Mouse (Mus musculus) adrenal gland, adult 2 months (tissue): ENCODE measurements around the gene Wdr53. TPM values are rescaled to one million over a fixed set of nuclear protein-coding genes. Genes with fewer than 3 reads are reported as not detected.
"Not testable (repeated sequence)": the region's sequence is repeated elsewhere in the genome, so short reads cannot be mapped to it uniquely, and the experiment has no call there.

Source experiments
- DNase-seq: peaks from one replicate; pipeline ENCODE4 v3.0.0; 2021
- microRNA-seq, 2 experiments: library from miRNA; unstranded; fragments of <30 nt; microRNA quantifications; one replicate each; pipeline ENCODE4 v1.2.0; 2021
- polyA plus RNA-seq: library from polyadenylated mRNA; depleted of rRNA; stranded (reverse); fragments of >200 nt; gene quantifications from 2 replicates; pipeline ENCODE4 v1.2.3, GENCODE M21; 2012; rRNA removed
- total RNA-seq, 2 experiments: library from RNA; stranded (reverse); gene quantifications; 2 replicates each; pipeline ENCODE4 v1.2.3; 2021

The Wdr53 gene
- total and polyA plus RNA-seq, 3 experiments: 1.6 to 16.1 (median 10.2) TPM

DNA sequence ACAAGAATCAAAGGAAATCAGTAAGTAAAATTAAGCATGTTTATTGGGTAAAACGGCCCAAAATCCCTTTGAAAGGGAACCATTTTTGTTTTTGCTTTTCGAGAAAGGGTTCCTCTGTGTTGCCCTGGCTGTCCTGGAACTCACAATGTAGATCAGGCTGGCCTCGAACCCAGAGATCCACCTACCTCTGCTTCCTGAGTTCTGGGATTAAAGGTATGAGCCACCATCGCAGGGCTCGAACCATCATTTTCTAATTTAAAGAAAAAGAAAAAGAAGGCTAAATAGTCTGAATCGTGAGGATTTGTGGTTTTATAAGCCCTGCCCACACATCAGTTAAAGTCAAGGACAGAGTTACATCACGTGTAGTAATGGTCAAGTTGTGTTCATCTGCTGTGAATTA, 31.4 kb downstream of the Wdr53 start:
- peak; percentile 19 for DNase-seq

DNA sequence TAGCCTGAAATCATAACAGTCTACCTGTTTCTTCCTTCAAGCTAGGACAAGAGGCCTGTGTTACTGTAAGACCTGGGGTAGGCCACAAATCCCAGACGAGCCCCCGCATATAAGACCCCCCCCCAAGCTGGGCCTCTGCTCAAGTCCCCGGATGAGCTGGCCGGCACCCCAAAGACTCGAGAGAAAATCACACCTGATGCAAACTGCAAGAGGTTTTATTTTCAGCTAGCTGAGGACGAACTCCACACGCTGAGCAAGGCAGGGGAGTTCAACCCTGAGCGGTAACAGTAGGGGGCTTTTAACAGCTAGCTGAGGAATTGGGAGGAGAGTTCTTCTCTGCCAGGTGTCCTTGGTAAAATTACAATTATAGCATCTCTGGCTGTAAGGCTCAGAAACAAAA, 33.2 kb downstream of the Wdr53 start:
- DNase-seq: no peak

DNA sequence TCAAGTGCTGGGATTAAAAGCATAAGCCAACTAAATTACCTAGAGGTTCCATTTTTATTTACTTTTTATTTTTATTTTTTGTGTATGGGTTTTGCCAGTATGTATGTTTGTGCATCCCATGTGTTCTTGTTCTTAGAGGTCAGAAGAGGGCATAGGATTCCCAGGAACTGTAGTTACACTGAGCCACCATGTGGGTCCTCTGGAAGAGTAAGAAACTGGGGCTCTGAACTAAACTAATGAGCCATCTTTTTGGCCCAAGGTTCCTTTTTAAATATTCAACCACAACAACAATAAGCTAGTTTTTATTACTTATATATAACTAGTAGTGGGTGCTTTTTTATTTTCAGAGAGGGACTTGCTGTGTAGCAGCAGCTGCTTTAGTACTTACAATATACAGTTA, 35.6 kb downstream of the Wdr53 start:
- DNase-seq: no peak

DNA sequence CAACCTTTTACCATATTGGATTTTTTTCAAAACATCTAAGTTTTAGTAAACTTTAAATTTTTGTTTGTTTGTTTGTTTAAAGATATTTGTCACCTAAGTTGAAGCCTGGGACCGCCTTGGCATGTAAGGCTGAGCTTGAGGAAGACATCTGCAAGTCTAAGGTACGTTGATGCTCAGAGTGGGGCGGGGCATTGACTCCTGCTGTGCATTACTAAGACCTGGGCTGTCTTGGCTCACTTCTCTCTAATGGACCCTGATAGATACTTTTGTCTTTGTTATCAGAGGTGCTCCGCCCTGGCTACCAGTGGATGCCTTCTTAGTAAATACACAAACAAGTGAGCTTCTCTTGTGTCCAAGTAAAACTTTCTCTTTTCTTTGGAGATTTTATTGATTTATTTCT, 44.8 kb downstream of the Wdr53 start:
- DNase-seq: no peak

DNA sequence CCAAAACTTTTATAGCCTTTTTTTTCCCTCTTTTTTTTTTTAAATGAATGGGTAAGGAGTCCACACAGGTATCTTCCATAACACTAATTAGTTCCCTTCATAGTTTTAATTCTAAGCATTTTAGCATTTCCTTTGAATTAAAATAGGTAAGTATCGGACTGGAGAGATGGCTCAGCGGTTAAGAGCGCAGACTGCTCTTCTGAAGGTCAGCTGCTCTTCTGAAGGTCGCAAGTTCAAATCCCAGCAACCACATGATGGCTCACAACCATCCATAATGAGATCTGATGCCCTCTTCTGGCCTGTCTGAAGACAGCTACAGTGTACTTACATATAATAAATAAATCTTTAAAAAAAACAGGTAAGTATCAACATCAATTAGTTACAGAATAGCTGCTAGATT, 52.6 kb downstream of the Wdr53 start:
- not testable (repeated sequence) for DNase-seq

DNA sequence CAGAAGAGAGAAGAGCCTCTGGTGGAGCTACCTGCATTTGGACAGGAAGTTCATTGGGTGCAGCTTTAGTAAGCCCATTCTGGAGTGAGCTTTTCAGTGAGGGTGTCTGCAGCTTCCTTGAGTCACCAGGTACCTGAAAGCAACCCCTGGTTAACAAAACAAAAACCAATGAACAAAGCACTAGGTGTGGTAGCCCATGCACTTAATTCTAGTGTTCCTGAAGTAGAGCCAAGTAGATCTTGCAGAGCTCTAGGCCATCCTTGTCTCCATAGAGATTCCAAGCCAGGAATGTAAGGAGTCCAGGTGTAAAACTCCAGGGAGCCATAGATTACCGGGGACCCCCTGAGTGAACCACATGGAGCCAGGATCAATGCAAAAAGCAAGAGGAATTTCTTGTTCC, 56.0 kb downstream of the Wdr53 start:
- DNase-seq: no peak

DNA sequence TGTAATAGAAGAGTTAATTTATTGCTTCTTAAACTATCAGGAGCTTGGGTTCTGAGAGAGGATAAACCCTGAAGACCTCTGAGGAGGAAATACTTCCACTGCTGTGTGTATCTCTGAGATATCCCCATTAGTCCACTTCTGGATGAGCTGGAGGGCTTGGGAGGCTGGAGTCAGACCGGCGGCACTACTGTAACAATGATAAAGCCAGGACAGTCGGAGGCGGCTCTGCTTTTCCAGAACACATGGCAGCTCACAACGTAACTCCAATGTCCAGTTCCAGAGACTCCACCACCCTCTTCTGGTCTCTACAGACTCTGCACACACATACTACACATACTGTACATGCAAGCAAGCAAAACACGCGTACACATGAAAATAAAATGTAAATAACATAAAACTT, 56.9 kb downstream of the Wdr53 start:
- no peak for DNase-seq

Small RNA genes within 50 kb of the gene (microRNA-seq; reads per million reads assigned to microRNA genes)
- 0 reads per million in 2 experiments for gene Mir1946a

Other genes starting within 250 kb of the Wdr53 start
- 10 to 100 TPM; 19.1 to 26.3 TPM for gene Senp5, start 243.9 kb upstream of the Wdr53 start, total RNA-seq
- gene Senp5, start 243.9 kb upstream of the Wdr53 start, polyA plus RNA-seq: 1.6 and 1.7 TPM in 2 replicates
- 10 to 100 TPM; 50.4 to 57.5 TPM for gene Pak2, start 167.9 kb upstream of the Wdr53 start, total RNA-seq
- gene Pak2, start 167.9 kb upstream of the Wdr53 start, polyA plus RNA-seq: 15.0 and 20.6 TPM in 2 replicates
- 10 to 100 TPM; 30.8 to 35.5 TPM for gene Pigx, start 147.5 kb upstream of the Wdr53 start, total RNA-seq
- 27.6 and 40.0 TPM in 2 replicates for gene Pigx, start 147.5 kb upstream of the Wdr53 start, polyA plus RNA-seq
- gene Cep19, start 147.4 kb upstream of the Wdr53 start, total RNA-seq: 10 to 100 TPM in 1 of 2 experiments, 1 to 10 TPM in 1; 8.0 to 15.4 TPM
- 29.9 and 33.1 TPM in 2 replicates for gene Cep19, start 147.4 kb upstream of the Wdr53 start, polyA plus RNA-seq
- gene Nrros, start 81.6 kb upstream of the Wdr53 start, total RNA-seq: 1 to 10 TPM; 4.1 to 6.3 TPM
- 13.4 and 14.1 TPM in 2 replicates for gene Nrros, start 81.6 kb upstream of the Wdr53 start, polyA plus RNA-seq
- gene Bex6, start 67.4 kb upstream of the Wdr53 start, total RNA-seq: not detected
- gene Bex6, start 67.4 kb upstream of the Wdr53 start, polyA plus RNA-seq: not detected in 2 replicates
- 10 to 100 TPM; 12.8 to 16.8 TPM for gene Fbxo45, start 69 bp upstream of the Wdr53 start, total RNA-seq
- gene Fbxo45, start 69 bp upstream of the Wdr53 start, polyA plus RNA-seq: 3.3 and 3.9 TPM in 2 replicates
- not detected for gene Smco1, start 24.2 kb downstream of the Wdr53 start, total RNA-seq
- not detected in 2 replicates for gene Smco1, start 24.2 kb downstream of the Wdr53 start, polyA plus RNA-seq
- gene Rnf168, start 30.2 kb downstream of the Wdr53 start, total RNA-seq: 10 to 100 TPM; 20.4 to 24.8 TPM
- 9.2 and 11.3 TPM in 2 replicates for gene Rnf168, start 30.2 kb downstream of the Wdr53 start, polyA plus RNA-seq
- gene Ubxn7, start 85.0 kb downstream of the Wdr53 start, total RNA-seq: 10 to 100 TPM; 44.2 to 73.3 TPM
- 1.3 and 1.8 TPM in 2 replicates for gene Ubxn7, start 85.0 kb downstream of the Wdr53 start, polyA plus RNA-seq
- under 1 TPM; 0.29 to 0.93 TPM for gene Tm4sf19, start 153.3 kb downstream of the Wdr53 start, total RNA-seq
- 0.20 and 0.21 TPM in 2 replicates for gene Tm4sf19, start 153.3 kb downstream of the Wdr53 start, polyA plus RNA-seq
- gene Tctex1d2, start 172.5 kb downstream of the Wdr53 start, total RNA-seq: 1 to 10 TPM; 4.8 to 8.1 TPM
- 4.0 and 4.7 TPM in 2 replicates for gene Tctex1d2, start 172.5 kb downstream of the Wdr53 start, polyA plus RNA-seq
- gene Pcyt1a, start 183.7 kb downstream of the Wdr53 start, total RNA-seq: 10 to 100 TPM; 89.9 to 91.2 TPM
- 24.5 and 42.2 TPM in 2 replicates for gene Pcyt1a, start 183.7 kb downstream of the Wdr53 start, polyA plus RNA-seq
- gene Slc51a, start 240.7 kb downstream of the Wdr53 start, total RNA-seq: under 1 TPM in 1 of 2 experiments, not detected in 1; 0.28 TPM
- 0.23 and 0.33 TPM in 2 replicates for gene Slc51a, start 240.7 kb downstream of the Wdr53 start, polyA plus RNA-seq
- gene Zdhhc19, start 249.0 kb downstream of the Wdr53 start, total RNA-seq: not detected
- gene Zdhhc19, start 249.0 kb downstream of the Wdr53 start, polyA plus RNA-seq: not detected in 2 replicates